Mouse (Mus musculus) MEL (cell line): Measurements from ENCODE around the gene Acer1. TPM values are rescaled to one million over a fixed set of nuclear protein-coding genes. Genes with fewer than 3 reads are reported as not detected.

ENCODE experiments used
- DNase-seq: peaks from one replicate; pipeline ENCODE4 v3.0.0; 2011; ENCODE audit warnings: low read depth, low spot score
- H3K27ac ChIP-seq: 2 replicates; pipeline ENCODE4 v1.5.1; 2012; ENCODE audit warnings: low read depth, mild to moderate bottlenecking, control low read depth, low read length, moderate library complexity; ENCODE audit not compliant: control insufficient read depth
- H3K27me3 ChIP-seq, 2 experiments: fragments of 150-350 bp in 1 of 2; sonication (generic) in 1 of 2; 2 replicates each; pipeline ENCODE4 v1.6.1; 2012; ENCODE audit warnings: low read length in 2 of 2, mild to moderate bottlenecking in 2 of 2, improper control_type of control experiment in 1 of 2, moderate library complexity in 1 of 2; ENCODE audit not compliant: insufficient read depth in 2 of 2, control insufficient read depth in 1 of 2
- H3K36me3 ChIP-seq, 2 experiments: 2 replicates each; pipeline ENCODE4 v1.6.1; 2012 to 2014; ENCODE audit warnings: low read length in 2 of 2, improper control_type of control experiment in 1 of 2, inconsistent platforms in 1 of 2, mild to moderate bottlenecking in 1 of 2; ENCODE audit not compliant: insufficient read depth in 2 of 2, control insufficient read depth in 1 of 2
- H3K4me1 ChIP-seq, 2 experiments: fragments of 150-350 bp in 1 of 2; sonication (generic) in 1 of 2; 2 replicates each; pipeline ENCODE4 v1.6.1; 2012; ENCODE audit warnings: low read length in 2 of 2, improper control_type of control experiment in 1 of 2, mild to moderate bottlenecking in 1 of 2; ENCODE audit not compliant: insufficient read depth in 2 of 2, control insufficient read depth in 1 of 2
- H3K4me3 ChIP-seq, 2 experiments: fragments of 150-350 bp in 1 of 2; sonication (generic) in 1 of 2; 2 replicates each; pipeline ENCODE4 v1.5.1; 2012; ENCODE audit warnings: low read depth in 2 of 2, low read length in 2 of 2, mild to moderate bottlenecking in 2 of 2, moderate library complexity in 2 of 2, control low read depth in 1 of 2, improper control_type of control experiment in 1 of 2; ENCODE audit not compliant: control insufficient read depth in 1 of 2, insufficient read depth in 1 of 2
- H3K79me2 ChIP-seq: 2 replicates; pipeline ENCODE4 v1.6.1; 2012; ENCODE audit warnings: mild to moderate bottlenecking, low read length, moderate library complexity; ENCODE audit not compliant: control insufficient read depth, poor library complexity, insufficient read depth
- H3K9ac ChIP-seq: 2 replicates; pipeline ENCODE4 v1.6.1; 2012; ENCODE audit warnings: low read depth, mild to moderate bottlenecking, control low read depth, low read length, moderate library complexity; ENCODE audit not compliant: control insufficient read depth, poor library complexity, severe bottlenecking
- H3K9me3 ChIP-seq: fragments of 150-350 bp; sonication (generic); replicated peaks from 2 replicates; pipeline ENCODE4 v1.6.1; 2012; ENCODE audit warnings: mild to moderate bottlenecking, low read length, improper control_type of control experiment, moderate library complexity; ENCODE audit not compliant: insufficient read depth
- BHLHE40 ChIP-seq: IDR thresholded peaks from 2 replicates; pipeline ENCODE4 v1.6.1; 2012; ENCODE audit warnings: low read depth, mild to moderate bottlenecking, inconsistent platforms, low read length, improper control_type of control experiment, borderline replicate concordance
- CHD1 ChIP-seq: IDR thresholded peaks from 2 replicates; pipeline ENCODE4 v1.6.1; 2012; ENCODE audit warnings: low read depth, mild to moderate bottlenecking, inconsistent platforms, low read length, improper control_type of control experiment
- CTCF ChIP-seq, 3 experiments: IDR thresholded peaks in 2 of 3; conservative IDR thresholded peaks in 1 of 3; 2 replicates each; pipeline ENCODE4 v1.5.1; 2011 to 2012; ENCODE audit warnings: low read length in 3 of 3, low read depth in 2 of 3, mild to moderate bottlenecking in 2 of 3, improper control_type of control experiment in 1 of 3, inconsistent platforms in 1 of 3, mixed read lengths in 1 of 3, moderate library complexity in 1 of 3; ENCODE audit not compliant: control insufficient read depth in 1 of 3, insufficient read depth in 1 of 3, poor library complexity in 1 of 3, severe bottlenecking in 1 of 3
- E2F4 ChIP-seq: IDR thresholded peaks from 2 replicates; pipeline ENCODE4 v1.6.1; 2011; ENCODE audit warnings: low read depth, low read length, improper control_type of control experiment, borderline replicate concordance
- ETS1 ChIP-seq: IDR thresholded peaks from 2 replicates; pipeline ENCODE4 v1.6.1; 2012; ENCODE audit warnings: low read depth, mild to moderate bottlenecking, inconsistent platforms, low read length, improper control_type of control experiment, moderate library complexity
- KAT2A ChIP-seq: conservative IDR thresholded peaks from 2 replicates; pipeline ENCODE4 v1.6.1; 2012; ENCODE audit warnings: low read depth, low read length, improper control_type of control experiment, inconsistent platforms
- MYC ChIP-seq: IDR thresholded peaks from 2 replicates; pipeline ENCODE4 v1.6.1; 2011; ENCODE audit warnings: low read depth, mild to moderate bottlenecking, low read length, improper control_type of control experiment, moderate library complexity
- RAD21 ChIP-seq: IDR thresholded peaks from 2 replicates; pipeline ENCODE4 v1.6.1; 2011; ENCODE audit warnings: mild to moderate bottlenecking, low read depth, low read length, improper control_type of control experiment
- SIN3A ChIP-seq: IDR thresholded peaks from 2 replicates; pipeline ENCODE4 v1.6.1; 2012; ENCODE audit warnings: low read length, improper control_type of control experiment, inconsistent platforms
- SMC3 ChIP-seq: IDR thresholded peaks from 2 replicates; pipeline ENCODE4 v1.6.1; 2011; ENCODE audit warnings: low read depth, low read length, improper control_type of control experiment
- TBP ChIP-seq: IDR thresholded peaks from 2 replicates; pipeline ENCODE4 v1.8.0; 2011; ENCODE audit warnings: low read depth, low read length, improper control_type of control experiment
- TCF12 ChIP-seq: IDR thresholded peaks from 2 replicates; pipeline ENCODE4 v1.6.1; 2014; ENCODE audit warnings: low read depth, mild to moderate bottlenecking, inconsistent platforms, low read length, improper control_type of control experiment, moderate library complexity
- USF1 ChIP-seq: IDR thresholded peaks from 2 replicates; pipeline ENCODE4 v1.6.1; 2014; ENCODE audit warnings: low read depth, mild to moderate bottlenecking, inconsistent platforms, low read length, improper control_type of control experiment, moderate library complexity
- ZC3H11A ChIP-seq: IDR thresholded peaks from 2 replicates; pipeline ENCODE4 v1.6.1; 2012; ENCODE audit warnings: low read depth, mild to moderate bottlenecking, inconsistent platforms, low read length, improper control_type of control experiment
- ZNF384 ChIP-seq: IDR thresholded peaks from 2 replicates; pipeline ENCODE4 v1.6.1; 2012; ENCODE audit warnings: low read depth, mild to moderate bottlenecking, inconsistent platforms, low read length, improper control_type of control experiment
- polyA plus RNA-seq, 2 experiments: library from polyadenylated mRNA; stranded (reverse) in 1 of 2; unstranded in 1 of 2; fragments of >175 nt in 1 of 2; fragments of >200 nt in 1 of 2; gene quantifications; 2 replicates each; pipeline versions ENCODE4 v1.2.1 to v1.2.4; 2012; ENCODE audit warnings: low replicate concordance in 2 of 2, low read depth in 1 of 2; ENCODE audit not compliant: insufficient read length in 2 of 2, insufficient read depth in 1 of 2, missing spikeins in 1 of 2
- total RNA-seq: library from RNA; depleted of rRNA; stranded (reverse); fragments of 300-350 nt; gene quantifications from 2 replicates; pipeline ENCODE4 v1.2.3, GENCODE M21; 2012

The Acer1 gene
- total and polyA plus RNA-seq, 3 experiments = 0.03 TPM; not detected in 2

DNA sequence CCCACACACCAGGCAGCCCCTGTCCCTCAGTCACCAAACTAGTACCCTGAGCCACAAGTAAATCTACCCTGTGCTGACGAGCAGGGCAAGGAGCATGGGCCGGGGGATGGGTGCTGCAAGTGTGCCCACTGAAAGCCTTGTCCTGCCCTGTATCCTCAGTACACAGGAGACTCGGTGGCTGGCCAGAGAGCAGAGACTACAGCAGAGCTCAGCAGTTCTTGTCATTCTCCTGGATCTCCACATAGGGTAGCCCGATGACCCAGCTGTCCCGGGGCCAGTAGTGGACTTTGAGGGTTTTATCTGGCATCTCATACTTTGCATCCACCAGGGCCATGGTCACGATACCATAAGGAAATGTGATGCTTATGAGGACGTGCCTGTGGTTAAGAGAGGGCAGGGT lies 27.1 kb downstream of the Acer1 start:
- peaks cover 0 to 6% of the 10 kb centered on the region in 2 experiments; a peak in 2 of 4 replicates for H3K4me1 ChIP-seq
- H3K27ac ChIP-seq = no peak overlapping the region
- DNase-seq = no peak
- no peaks in the 10 kb centered on the region for H3K79me2 ChIP-seq
- peaks cover 0 to 2% of the 10 kb centered on the region in 2 experiments; a peak in 1 of 4 replicates for H3K36me3 ChIP-seq
- no peak overlapping the region for H3K9ac ChIP-seq
- H3K4me3 ChIP-seq = no peak overlapping the region
- no peak for TF ChIP-seq E2F4
- no peak for TF ChIP-seq KAT2A
- no peak for TF ChIP-seq CHD1
- no peak for TF ChIP-seq RAD21
- no peak for TF ChIP-seq ZNF384
- H3K27me3 ChIP-seq = no peaks in the 10 kb centered on the region
- H3K9me3 ChIP-seq = no peaks in the 10 kb centered on the region

DNA sequence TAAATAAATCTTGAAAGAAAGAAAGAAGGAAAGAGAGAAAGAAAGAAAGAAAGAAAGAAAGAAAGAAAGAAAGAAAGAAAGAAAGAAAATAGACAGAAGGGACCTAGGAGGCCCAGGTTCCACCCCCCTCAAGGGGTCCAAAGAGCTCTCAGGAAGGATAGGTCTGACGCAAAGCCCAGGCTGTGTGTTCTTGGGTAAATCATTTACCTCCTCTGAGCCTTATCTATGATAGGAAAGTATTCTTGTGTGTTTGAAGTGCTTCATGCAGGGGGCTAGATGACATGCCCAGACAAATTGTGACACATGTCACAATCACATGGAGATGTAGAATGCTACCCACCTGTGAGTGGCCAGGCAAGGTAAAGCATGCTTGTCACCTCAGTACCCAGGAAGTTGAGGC lies 29.3 kb downstream of the Acer1 start:
- no peak for DNase-seq
- Histone ChIP-seq H3K9me3 (no peaks in the 10 kb centered on the region), H3K79me2 (no peaks in the 10 kb centered on the region), H3K4me3 (no peak overlapping the region), H3K9ac (no peak overlapping the region), H3K27ac (no peak overlapping the region), H3K27me3 (no peaks in the 10 kb centered on the region), H3K4me1 (peaks cover 0 to 1% of the 10 kb centered on the region in 2 experiments; a peak in 2 of 4 replicates), H3K36me3 (no peaks in the 10 kb centered on the region)
- no peak for TF ChIP-seq MYC
- no peak for TF ChIP-seq TCF12
- no peak for TF ChIP-seq SIN3A
- no peak for TF ChIP-seq TBP

- no peak overlapping the region for H3K27ac ChIP-seq
- no peaks in the 10 kb centered on the region for H3K79me2 ChIP-seq
- no peaks in the 10 kb centered on the region for H3K4me1 ChIP-seq
- peak; percentile 91 to 96 (median 92) for TF ChIP-seq CTCF (IDR thresholded peaks at IDR 0.05 in 2 of 3, conservative IDR thresholded peaks at IDR 0.05 in 1 of 3; ENCODE audit: control insufficient read depth in 1 of 3, insufficient read depth in 1 of 3, low read depth in 2 of 3, low read length in 3 of 3, poor library complexity in 1 of 3, severe bottlenecking in 1 of 3)
- peak; percentile 70; the same call in 1 of the 2 replicates for TF ChIP-seq MYC
- TF ChIP-seq ETS1 = no peak
- peak; percentile 74 for TF ChIP-seq ZC3H11A
- TF ChIP-seq ZNF384 = peak; percentile 86
- no peak for TF ChIP-seq USF1
- TF ChIP-seq SMC3 = peak; percentile 85
- TF ChIP-seq CHD1 = no peak
- TF ChIP-seq BHLHE40 = peak; percentile 53; the same call in 1 of the 2 replicates
- peak; percentile 79 for TF ChIP-seq RAD21
- H3K27me3 ChIP-seq = peaks cover 3 to 4% of the 10 kb centered on the region in 2 experiments; a peak in 3 of 4 replicates
- no peak overlapping the region for H3K9ac ChIP-seq
- H3K4me3 ChIP-seq = no peak overlapping the region
- H3K36me3 ChIP-seq = no peaks in the 10 kb centered on the region
- no peaks in the 10 kb centered on the region for H3K9me3 ChIP-seq
- DNase-seq = peak; percentile 80
These were observed 31.0 kb downstream of the Acer1 start for GRCm38 (mm10) chr17:56950915-56951314.
